In the genomic region with DNA sequence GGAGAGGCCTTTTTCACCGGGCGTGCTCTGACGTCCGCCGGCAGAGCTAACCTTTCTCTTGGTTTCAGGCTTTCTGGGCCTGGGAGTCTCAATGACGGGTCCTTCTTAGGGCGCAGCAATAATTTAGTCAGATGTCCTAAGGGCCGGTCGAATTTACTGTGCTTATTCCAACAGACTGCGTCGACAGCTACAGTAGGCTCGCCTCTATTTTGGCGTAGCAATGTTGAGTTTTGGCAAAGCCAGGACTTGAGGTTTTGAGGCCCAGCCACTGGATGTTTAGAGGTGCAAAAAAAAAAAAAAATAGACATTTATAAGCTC, we compare ENCODE assay signal across 8 mouse cellular contexts. TPM values are rescaled to one million over a fixed set of nuclear protein-coding genes. Genes with fewer than 3 reads are reported as not detected.
DNase-seq lines count a peak whose midpoint lies in the region; ATAC-seq and TF ChIP-seq lines count a peak whose summit lies in the region.

No protein-coding gene starts in this region.

- peak overlapping the region; percentile 62 for H3K4me2 ChIP-seq in hindbrain, embryonic 13.5 days
- H3K4me2 ChIP-seq in midbrain, postnatal 0 days (ENCODE audit: low read depth, low read length, poor library complexity, severe bottlenecking), result peak overlapping the region; percentile 68

- no peaks in the 10 kb centered on the region for H3K9me3 ChIP-seq in hindbrain, embryonic 13.5 days
- no peaks in the 10 kb centered on the region for H3K9me3 ChIP-seq in midbrain, postnatal 0 days (ENCODE audit: low read length)

- H3K79me2 ChIP-seq in liver, adult 2 months (ENCODE audit: control insufficient read depth, insufficient read depth, low read length), result peaks cover 9% of the 10 kb centered on the region; the same call in 1 of the 2 replicates

- H3K4me3 ChIP-seq in liver, adult 2 months (ENCODE audit: insufficient read depth, low read depth, low read length), result peak overlapping the region; percentile 98
- H3K4me3 ChIP-seq in hindbrain, embryonic 13.5 days, result peak overlapping the region; percentile 99
- peak overlapping the region; percentile 98 for H3K4me3 ChIP-seq in midbrain, postnatal 0 days (ENCODE audit: low read depth, low read length)

- H3K4me1 ChIP-seq in liver, adult 2 months (ENCODE audit: control insufficient read depth, insufficient read depth, low read length), result peaks cover 8% of the 10 kb centered on the region
- peaks cover 30% of the 10 kb centered on the region for H3K4me1 ChIP-seq in hindbrain, embryonic 13.5 days (replicated peaks)
- peaks cover 10% of the 10 kb centered on the region for H3K4me1 ChIP-seq in midbrain, postnatal 0 days (ENCODE audit: insufficient read depth, low read length)

- peak overlapping the region; percentile 84 for H3K27ac ChIP-seq in liver, adult 2 months (replicated peaks; ENCODE audit: insufficient read depth, low read depth, low read length)
- peak overlapping the region; percentile 97 for H3K27ac ChIP-seq in hindbrain, embryonic 13.5 days
- H3K27ac ChIP-seq in midbrain, postnatal 0 days (ENCODE audit: low read depth, low read length), result peak overlapping the region; percentile 97

- under 1% methylated on average over 13 of the region's 13 CpGs for WGBS in liver, adult 2 months
- 1% methylated on average over 13 of the region's 13 CpGs for WGBS in hindbrain, embryonic 13.5 days
- 0% methylated on average over 13 of the region's 13 CpGs for WGBS in midbrain, postnatal 0 days

- no peak for TF ChIP-seq CTCF in liver, adult 2 months (IDR thresholded peaks at IDR 0.05; ENCODE audit: low read depth, low read length)
- no peak for TF ChIP-seq CTCF in brain, embryonic 14.5 days (IDR thresholded peaks at IDR 0.05; ENCODE audit: borderline replicate concordance, extremely low read depth, insufficient read depth, insufficient read length)
- no peak for TF ChIP-seq CTCF in midbrain, postnatal 0 days (IDR thresholded peaks at IDR 0.05)

- H3K27me3 ChIP-seq in liver, adult 2 months (ENCODE audit: control insufficient read depth, insufficient read depth, low read length), result no peaks in the 10 kb centered on the region
- H3K27me3 ChIP-seq in hindbrain, embryonic 13.5 days, result no peaks in the 10 kb centered on the region
- no peaks in the 10 kb centered on the region for H3K27me3 ChIP-seq in midbrain, postnatal 0 days (ENCODE audit: insufficient read depth, low read length)

- no peaks in the 10 kb centered on the region for H3K36me3 ChIP-seq in liver, adult 2 months (ENCODE audit: control insufficient read depth, insufficient read depth, low read length)
- 0 out of 2 replicates have a peak, but pooled peaks cover 1% of the 10 kb centered on the region for H3K36me3 ChIP-seq in hindbrain, embryonic 13.5 days
- H3K36me3 ChIP-seq in midbrain, postnatal 0 days (ENCODE audit: insufficient read depth, low read length), result peaks cover 2% of the 10 kb centered on the region; the same call in 1 of the 2 replicates

- peak overlapping the region; percentile 99 for H3K9ac ChIP-seq in liver, adult 2 months (ENCODE audit: low read depth, low read length)
- H3K9ac ChIP-seq in hindbrain, embryonic 13.5 days, result peak overlapping the region; percentile 98
- peak overlapping the region; percentile 94 for H3K9ac ChIP-seq in midbrain, postnatal 0 days (replicated peaks; ENCODE audit: low read length, poor library complexity, severe bottlenecking)

- no peak for ATAC-seq in hindbrain, embryonic 13.5 days (ENCODE audit: low FRiP score)
- ATAC-seq in midbrain, postnatal 0 days (ENCODE audit: low FRiP score), result no peak

- peak; percentile 52 for DNase-seq in liver, adult 2 months (ENCODE audit: extremely low read depth, low read depth, low spot score)
- DNase-seq in liver, result no peak
- peak; percentile 60 for DNase-seq in brain, embryonic 14.5 days (ENCODE audit: low read depth)
- peak; percentile 59 for DNase-seq in midbrain, postnatal 0 days (ENCODE audit: low spot score)
- DNase-seq in right cerebral cortex, postnatal 25 days, result no peak
- no peak for DNase-seq in T-cell, adult 2 months (ENCODE audit: low spot score)
- no peak for DNase-seq in adrenal gland, adult 18-20 months (ENCODE audit: low spot score in 2 of 2)

- TF ChIP-seq POLR2A in liver, adult 2 months (IDR thresholded peaks at IDR 0.05; ENCODE audit: extremely low read depth, insufficient read depth, low read length), result no peak
- no peak for TF ChIP-seq POLR2A in brain, embryonic 14.5 days (IDR thresholded peaks at IDR 0.05; ENCODE audit: borderline replicate concordance, extremely low read depth, insufficient read depth, insufficient read length, poor library complexity, severe bottlenecking)

RNA-seq across cellular contexts. Expression of a gene that starts 0.6 kb away (rescaled TPM):
- total RNA-seq in liver, adult 2 months (2014; rRNA removed), result 62.3 and 74.3 TPM in 2 replicates
- polyA plus RNA-seq in liver, adult 2 months (2012; rRNA removed), result 7.7 and 9.4 TPM in 2 replicates
- 25.0 and 26.2 TPM in 2 replicates for polyA plus RNA-seq in brain, embryonic 14.5 days (2012; rRNA removed)
- 50.4 and 52.4 TPM in 2 replicates for polyA plus RNA-seq in hindbrain, embryonic 13.5 days (2015; fragmentation: Nextera tagmentation; extraction: Ambion mirVana)
- 41.7 and 59.8 TPM in 2 replicates for total RNA-seq in midbrain, postnatal 0 days (2014; rRNA removed)
- 35.1 and 35.4 TPM in 2 replicates for polyA plus RNA-seq in midbrain, postnatal 0 days (2015; fragmentation: Nextera tagmentation; extraction: Ambion mirVana)
- total RNA-seq in adrenal gland, adult 18-20 months (2021), result 100 to 1,000 TPM; 158 to 175 TPM

RNA-seq across cellular contexts. Expression of a gene that starts 51.6 kb away (rescaled TPM):
- total RNA-seq in liver, adult 2 months (2014; rRNA removed), result 19.7 and 22.2 TPM in 2 replicates
- 15.9 and 24.6 TPM in 2 replicates for polyA plus RNA-seq in liver, adult 2 months (2012; rRNA removed)
- polyA plus RNA-seq in brain, embryonic 14.5 days (2012; rRNA removed), result 15.4 and 16.5 TPM in 2 replicates
- 17.3 and 18.1 TPM in 2 replicates for polyA plus RNA-seq in hindbrain, embryonic 13.5 days (2015; fragmentation: Nextera tagmentation; extraction: Ambion mirVana)
- 19.6 and 27.5 TPM in 2 replicates for total RNA-seq in midbrain, postnatal 0 days (2014; rRNA removed)
- polyA plus RNA-seq in midbrain, postnatal 0 days (2015; fragmentation: Nextera tagmentation; extraction: Ambion mirVana), result 7.9 and 8.0 TPM in 2 replicates
- total RNA-seq in adrenal gland, adult 18-20 months (2021), result 10 to 100 TPM; 24.7 to 36.9 TPM

Comparison
In these comparisons a context has a peak if more than half of its experiments do, and no peak if none do; other contexts are left out.
1. DNase-seq: peak in liver, adult 2 months (single experiment), brain, embryonic 14.5 days (single experiment) and midbrain, postnatal 0 days (single experiment); none in liver (single experiment), right cerebral cortex, postnatal 25 days (single experiment), T-cell, adult 2 months (single experiment) and adrenal gland, adult 18-20 months (0 of 2).
2. Peak in every context shown above with its lines, with median percentiles within 50 percentile points of each other: H3K27ac ChIP-seq, H3K4me3 ChIP-seq and H3K9ac ChIP-seq.